Mouse (Mus musculus) midbrain, embryonic 10.5 days (tissue): Measurements from ENCODE around the gene Dyx1c1. TPM values are rescaled to one million over a fixed set of nuclear protein-coding genes. Genes with fewer than 3 reads are reported as not detected.
A peak's percentile ranks its signal among the peaks of the same experiment; 100 is the strongest.

ENCODE experiments used
- DNase-seq: peaks from one replicate; pipeline ENCODE4 v3.0.0-alpha.2; 2017; ENCODE audit warnings: low spot score
- H3K27ac ChIP-seq: fragments of 300-500 bp; sonication (generic); replicated peaks from 2 replicates; pipeline ENCODE4 v1.5.1; 2016; ENCODE audit warnings: mild to moderate bottlenecking
- H3K27me3 ChIP-seq: fragments of 300-500 bp; sonication (generic); 2 replicates; pipeline ENCODE4 v1.6.1; 2016; ENCODE audit warnings: low read depth, mild to moderate bottlenecking; ENCODE audit not compliant: poor library complexity, severe bottlenecking
- H3K36me3 ChIP-seq: fragments of 300-500 bp; sonication (generic); 2 replicates; pipeline ENCODE4 v1.6.1; 2016; ENCODE audit warnings: mild to moderate bottlenecking, moderate library complexity
- H3K4me1 ChIP-seq: fragments of 300-500 bp; sonication (generic); 2 replicates; pipeline ENCODE4 v1.6.1; 2016
- H3K4me3 ChIP-seq: fragments of 300-500 bp; sonication (generic); 2 replicates; pipeline ENCODE4 v1.5.1; 2016; ENCODE audit warnings: mild to moderate bottlenecking, moderate library complexity
- H3K9me3 ChIP-seq: fragments of 300-500 bp; sonication (generic); replicated peaks from 2 replicates; pipeline ENCODE4 v1.6.1; 2016; ENCODE audit warnings: mild to moderate bottlenecking
- WGBS: fragments of 180-500 bp; shearing (Covaris S2); methylation state at CpG from one replicate; pipeline ENCODE4 v1.1.7; 2016; 5-methylcytosine and 5-hydroxymethylcytosine counted together
- polyA plus RNA-seq: library from polyadenylated mRNA; unstranded; fragments of >200 nt; fragmentation: Nextera tagmentation; extraction: Ambion mirVana; gene quantifications from 2 replicates; pipeline ENCODE4 v1.2.1, GENCODE M21; 2016

Dyx1c1 gene
- polyA plus RNA-seq, 1 experiment from 2014 or later = 1.7 TPM

DNA sequence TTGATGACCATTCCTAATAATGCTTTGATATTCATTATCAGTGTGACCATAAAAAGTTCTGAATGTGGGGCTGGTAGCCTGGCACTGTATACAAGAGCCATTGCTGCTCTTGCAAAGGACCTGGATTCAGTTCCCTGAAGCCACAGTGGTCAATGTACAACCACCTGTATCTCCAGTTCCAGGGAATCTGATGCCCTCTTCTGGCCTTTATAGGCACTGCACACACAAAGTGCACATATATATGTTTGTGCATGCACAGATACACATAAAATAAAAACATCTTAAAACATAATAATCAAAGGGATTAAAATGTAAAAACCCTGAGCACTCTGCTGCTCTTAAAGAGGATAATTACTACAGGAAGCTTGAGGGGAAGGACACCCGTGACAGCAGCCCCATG, 11.6 kb upstream of the Dyx1c1 start:
- no peak overlapping the region for H3K27ac ChIP-seq
- H3K4me1 ChIP-seq = no peaks in the 10 kb centered on the region
- no peak for DNase-seq
- H3K9me3 ChIP-seq = peaks cover 11% of the 10 kb centered on the region; the same call in 1 of the 2 replicates
- peaks cover 50% of the 10 kb centered on the region for H3K36me3 ChIP-seq
- WGBS = 98% methylated on average over 1 of the region's 1 CpGs
- no peak overlapping the region for H3K4me3 ChIP-seq
- H3K27me3 ChIP-seq = no peaks in the 10 kb centered on the region

- no peak for DNase-seq
- Histone ChIP-seq H3K4me3 (no peak overlapping the region), H3K36me3 (peaks cover 31% of the 10 kb centered on the region), H3K27me3 (no peaks in the 10 kb centered on the region), H3K9me3 (peaks cover 11% of the 10 kb centered on the region; the same call in 1 of the 2 replicates), H3K27ac (no peak overlapping the region), H3K4me1 (no peaks in the 10 kb centered on the region)
- WGBS = 79% methylated on average over 7 of the region's 7 CpGs
Observed at GRCm38 (mm10) chr9:72949572-72949971, 9.0 kb upstream of the Dyx1c1 start.

DNA sequence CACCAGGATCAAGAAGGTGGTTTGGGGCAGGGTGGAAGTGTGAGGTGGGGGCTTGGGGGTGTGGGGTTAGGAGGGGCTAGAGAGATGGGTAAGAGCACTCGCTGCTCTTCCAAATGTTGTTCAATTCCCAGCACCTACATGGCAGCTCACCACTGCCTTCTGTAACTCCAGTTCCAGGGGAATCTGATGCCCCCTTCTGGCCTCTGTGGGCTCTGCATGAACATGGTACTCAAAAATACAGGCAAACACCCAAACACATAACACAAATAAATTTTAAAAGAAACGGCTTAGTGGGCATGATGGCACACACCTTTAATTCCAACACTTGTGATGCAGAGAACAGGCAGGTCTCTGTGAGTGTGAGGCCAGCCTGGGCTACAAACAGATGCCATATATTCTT, 3.8 kb upstream of the Dyx1c1 start:
- Histone ChIP-seq H3K36me3 (no peaks in the 10 kb centered on the region), H3K9me3 (no peaks in the 10 kb centered on the region), H3K27me3 (no peaks in the 10 kb centered on the region), H3K27ac (no peak overlapping the region), H3K4me1 (peaks cover 15% of the 10 kb centered on the region), H3K4me3 (no peak overlapping the region)
- 61% methylated on average over 2 of the region's 2 CpGs for WGBS
- DNase-seq = peak; percentile 30

DNA sequence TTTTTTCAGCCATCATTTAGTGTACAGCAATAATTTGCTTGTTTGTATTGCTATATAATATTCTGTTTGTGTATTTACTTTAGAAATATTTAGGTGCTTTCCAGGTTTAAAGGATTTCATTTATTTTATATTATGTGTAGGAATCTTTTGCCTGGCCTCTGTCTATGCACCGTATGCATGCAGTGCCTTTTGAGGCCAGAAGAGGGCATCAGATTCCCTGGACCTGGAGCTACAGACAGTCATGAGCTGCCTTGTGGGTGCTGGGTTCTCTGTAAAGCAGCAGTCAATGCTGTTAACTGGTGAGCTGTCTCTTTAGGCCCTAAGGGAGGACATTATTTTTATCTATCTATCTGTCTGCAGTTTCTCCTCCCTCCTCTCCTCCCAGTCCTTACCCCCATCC, 3.0 kb upstream of the Dyx1c1 start:
- WGBS = 15% methylated on average over 1 of the region's 1 CpGs
- Histone ChIP-seq H3K9me3 (no peaks in the 10 kb centered on the region), H3K27ac (no peak overlapping the region), H3K36me3 (no peaks in the 10 kb centered on the region), H3K4me3 (no peak overlapping the region), H3K27me3 (no peaks in the 10 kb centered on the region), H3K4me1 (peaks cover 15% of the 10 kb centered on the region)
- peak; percentile 52 for DNase-seq

GRCm38 (mm10) chr9:72961346-72961745, 2.8 kb downstream of the Dyx1c1 start:
- Histone ChIP-seq H3K4me3 (no peak overlapping the region), H3K27ac (no peak overlapping the region), H3K27me3 (no peaks in the 10 kb centered on the region), H3K36me3 (no peaks in the 10 kb centered on the region), H3K4me1 (peaks cover 15% of the 10 kb centered on the region), H3K9me3 (no peaks in the 10 kb centered on the region)
- 75% methylated on average over 8 of the region's 8 CpGs for WGBS
- no peak for DNase-seq

- Histone ChIP-seq H3K27ac (no peak overlapping the region), H3K27me3 (no peaks in the 10 kb centered on the region), H3K4me3 (no peak overlapping the region), H3K9me3 (no peaks in the 10 kb centered on the region), H3K4me1 (peaks cover 15% of the 10 kb centered on the region), H3K36me3 (no peaks in the 10 kb centered on the region)
- DNase-seq = no peak
- 77% methylated on average over 15 of the region's 15 CpGs for WGBS
Observed at GRCm38 (mm10) chr9:72961959-72962358, 3.4 kb downstream of the Dyx1c1 start.

- no peak overlapping the region for H3K27ac ChIP-seq
- H3K36me3 ChIP-seq = no peaks in the 10 kb centered on the region
- 44% methylated on average over 11 of the region's 11 CpGs for WGBS
- H3K9me3 ChIP-seq = no peaks in the 10 kb centered on the region
- no peaks in the 10 kb centered on the region for H3K27me3 ChIP-seq
- H3K4me1 ChIP-seq = no peaks in the 10 kb centered on the region
- no peak overlapping the region for H3K4me3 ChIP-seq
- peak; percentile 32 for DNase-seq
Observed at GRCm38 (mm10) chr9:72968349-72969061, 9.9 kb downstream of the Dyx1c1 start.

GRCm38 (mm10) chr9:72969874-72970273, 11.3 kb downstream of the Dyx1c1 start:
- Histone ChIP-seq H3K36me3 (no peaks in the 10 kb centered on the region), H3K4me3 (no peak overlapping the region), H3K27ac (no peak overlapping the region), H3K4me1 (no peaks in the 10 kb centered on the region), H3K27me3 (no peaks in the 10 kb centered on the region), H3K9me3 (no peaks in the 10 kb centered on the region)
- DNase-seq = no peak
- 73% methylated on average over 7 of the region's 7 CpGs for WGBS

GRCm38 (mm10) chr9:72972435-72972834, 13.8 kb downstream of the Dyx1c1 start:
- no peaks in the 10 kb centered on the region for H3K4me1 ChIP-seq
- no peaks in the 10 kb centered on the region for H3K36me3 ChIP-seq
- 90% methylated on average over 5 of the region's 5 CpGs for WGBS
- no peak overlapping the region for H3K27ac ChIP-seq
- H3K27me3 ChIP-seq = no peaks in the 10 kb centered on the region
- DNase-seq = no peak
- no peaks in the 10 kb centered on the region for H3K9me3 ChIP-seq
- no peak overlapping the region for H3K4me3 ChIP-seq

- Histone ChIP-seq H3K9me3 (no peaks in the 10 kb centered on the region), H3K27me3 (no peaks in the 10 kb centered on the region), H3K4me1 (no peaks in the 10 kb centered on the region), H3K36me3 (no peaks in the 10 kb centered on the region), H3K4me3 (no peak overlapping the region), H3K27ac (no peak overlapping the region)
- DNase-seq = no peak
Observed at GRCm38 (mm10) chr9:72972984-72973383, 14.4 kb downstream of the Dyx1c1 start.

GRCm38 (mm10) chr9:72974734-72975133, 16.1 kb downstream of the Dyx1c1 start:
- DNase-seq = no peak
- Histone ChIP-seq H3K27ac (no peak overlapping the region), H3K4me1 (no peaks in the 10 kb centered on the region), H3K9me3 (no peaks in the 10 kb centered on the region), H3K36me3 (no peaks in the 10 kb centered on the region), H3K4me3 (no peak overlapping the region), H3K27me3 (no peaks in the 10 kb centered on the region)
- WGBS = 92% methylated on average over 5 of the region's 5 CpGs

GRCm38 (mm10) chr9:72975242-72975641, 16.7 kb downstream of the Dyx1c1 start:
- no peaks in the 10 kb centered on the region for H3K9me3 ChIP-seq
- no peak overlapping the region for H3K4me3 ChIP-seq
- no peaks in the 10 kb centered on the region for H3K4me1 ChIP-seq
- DNase-seq = no peak
- no peaks in the 10 kb centered on the region for H3K27me3 ChIP-seq
- no peaks in the 10 kb centered on the region for H3K36me3 ChIP-seq
- H3K27ac ChIP-seq = no peak overlapping the region
- 91% methylated on average over 1 of the region's 1 CpGs for WGBS

DNA sequence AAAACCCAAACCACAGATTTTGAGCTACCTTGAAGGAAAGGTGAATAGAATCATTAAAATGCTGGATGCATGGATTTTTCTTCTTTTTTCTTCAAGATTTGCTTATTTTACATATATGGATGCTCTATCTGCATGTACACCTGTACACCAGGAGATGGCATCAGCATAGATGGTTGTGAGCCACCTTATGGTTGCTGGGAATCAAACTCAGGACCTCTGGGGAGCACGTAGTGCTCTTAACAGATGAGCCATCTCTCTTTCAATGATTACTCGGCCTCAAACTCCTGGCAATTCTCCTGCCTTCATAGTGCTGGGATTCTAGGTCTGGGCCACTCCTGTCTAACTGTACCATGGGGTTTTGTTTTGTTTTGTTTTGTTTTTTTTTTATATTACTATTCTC, 24.5 kb downstream of the Dyx1c1 start:
- H3K4me3 ChIP-seq = no peak overlapping the region
- WGBS = 63% methylated on average over 2 of the region's 2 CpGs
- H3K9me3 ChIP-seq = no peaks in the 10 kb centered on the region
- H3K27ac ChIP-seq = no peak overlapping the region
- H3K4me1 ChIP-seq = peaks cover 18% of the 10 kb centered on the region
- no peaks in the 10 kb centered on the region for H3K36me3 ChIP-seq
- H3K27me3 ChIP-seq = no peaks in the 10 kb centered on the region
- DNase-seq = no peak
